In genomic region chr11:85832231-85832924, GRCm38 (mm10) we compare ENCODE assay signal across 9 mouse cellular contexts. TPM values are rescaled to one million over a fixed set of nuclear protein-coding genes. Genes with fewer than 3 reads are reported as not detected.
DNase-seq lines count a peak whose midpoint lies in the region; ATAC-seq and TF ChIP-seq lines count a peak whose summit lies in the region.
"Had no signal": no experiment of that assay in that cellular context is flagged by ENCODE, and none has a peak within 500 bp of the region (broad histone marks: within the 10 kb centered on the region; RNA-seq: fewer than 3 reads in every experiment).

Gene Tbx2 (plus strand): TSS chr11:85832551.

- H3K9ac ChIP-seq in hindbrain, postnatal 0 days (replicated peaks; ENCODE audit: low read length), result peak within 1 kb of the TSS; percentile 7; the same call in 1 of the 2 replicates
- no peak within 1 kb of the TSS for H3K9ac ChIP-seq in liver, embryonic 14.5 days (replicated peaks)

- H3K27ac ChIP-seq in hindbrain, postnatal 0 days, result no peak within 1 kb of the TSS
- H3K27ac ChIP-seq in liver, embryonic 14.5 days, result no peak within 1 kb of the TSS
- H3K27ac ChIP-seq in olfactory bulb, adult 2 months (ENCODE audit: insufficient read depth, low read depth, low read length), result no peak within 1 kb of the TSS

- intact Hi-C loops in gastrocnemius, postnatal 14 days (cut with DNase I; ENCODE audit: low total_unique reads), result no loop called here
- intact Hi-C loops in left cerebral cortex, postnatal 36 days (cut with DNase I), result loop anchor here (10.0 kb wide), 1 partner anchor 1978 kb away; the partner anchor contains the start of gene Hnf1b

- H3K4me3 ChIP-seq in hindbrain, postnatal 0 days (ENCODE audit: low read length), result peak within 1 kb of the TSS; percentile 32
- H3K4me3 ChIP-seq in liver, embryonic 14.5 days (ENCODE audit: insufficient read depth in 1 of 2, low read depth in 2 of 2, low read length in 2 of 2), result peak within 1 kb of the TSS; percentile 32 to 41
- peak within 1 kb of the TSS; percentile 27; the same call in 1 of the 2 replicates for H3K4me3 ChIP-seq in olfactory bulb, adult 2 months (ENCODE audit: insufficient read depth, low read depth, low read length)

- TF ChIP-seq EP300 in liver, embryonic 14.5 days (IDR thresholded peaks at IDR 0.05; ENCODE audit: low read depth), result no peak

- H3K36me3 ChIP-seq in hindbrain, postnatal 0 days (ENCODE audit: insufficient read depth, low read length), result no peaks in the 10 kb centered on the region
- H3K36me3 ChIP-seq in liver, embryonic 14.5 days (replicated peaks; ENCODE audit: control insufficient read depth, insufficient read depth, low read depth), result no peaks in the 10 kb centered on the region
- H3K36me3 ChIP-seq: G1E had no signal

- H3K4me1 ChIP-seq in hindbrain, postnatal 0 days (ENCODE audit: insufficient read depth, low read length), result no peaks in the 10 kb centered on the region
- peaks cover 0 to 4% of the 10 kb centered on the region in 2 experiments; a peak in 1 of 4 replicates for H3K4me1 ChIP-seq in liver, embryonic 14.5 days (replicated peaks; ENCODE audit: control insufficient read depth in 2 of 2, insufficient read depth in 2 of 2, low read length in 1 of 2)
- 0 out of 2 replicates have a peak, but pooled peaks cover 9% of the 10 kb centered on the region for H3K4me1 ChIP-seq in olfactory bulb, adult 2 months (ENCODE audit: control insufficient read depth, insufficient read depth, low read length)

- H3K9me3 ChIP-seq in hindbrain, postnatal 0 days (ENCODE audit: low read length), result no peaks in the 10 kb centered on the region
- H3K9me3 ChIP-seq in liver, embryonic 14.5 days (ENCODE audit: control insufficient read depth, low read length), result no peaks in the 10 kb centered on the region

- 2% methylated on average over 46 of the region's 52 CpGs for WGBS in hindbrain, postnatal 0 days
- WGBS in liver, embryonic 14.5 days (ENCODE audit: insufficient replicate concordance), result under 1% methylated on average over 41 of the region's 52 CpGs
- WGBS in olfactory bulb, adult 2 months, result 2% methylated on average over 52 of the region's 52 CpGs

- peak; percentile 84 to 92 for DNase-seq in urinary bladder, adult 18-20 months (ENCODE audit: low spot score in 2 of 2)
- no peak for DNase-seq in urinary bladder, postnatal 10 days (ENCODE audit: low spot score)
- DNase-seq in gastrocnemius, postnatal 14 days, result peak; percentile 81
- DNase-seq in hindbrain, postnatal 0 days (ENCODE audit: low spot score), result no peak
- no peak for DNase-seq in liver, embryonic 14.5 days (ENCODE audit: low read depth in 3 of 3, low spot score in 3 of 3)
- DNase-seq in left cerebral cortex, postnatal 36 days (ENCODE audit: low spot score in 2 of 2), result no peak
- no peak for DNase-seq in cerebellum, adult 9-10 months

- ATAC-seq in hindbrain, postnatal 0 days, result peak; percentile 28; the same call in 1 of the 2 replicates
- ATAC-seq in liver, embryonic 14.5 days (ENCODE audit: insufficient read depth), result peak; percentile 47

- TF ChIP-seq CTCF in hindbrain, postnatal 0 days (IDR thresholded peaks at IDR 0.05; ENCODE audit: low read depth), result no peak
- no peak for TF ChIP-seq CTCF in liver, embryonic 14.5 days (IDR thresholded peaks at IDR 0.05; ENCODE audit: low read depth)
- no peak for TF ChIP-seq CTCF in olfactory bulb, adult 2 months (IDR thresholded peaks at IDR 0.05; ENCODE audit: insufficient read depth, low read depth, low read length)

- H3K27me3 ChIP-seq in hindbrain, postnatal 0 days (ENCODE audit: insufficient read depth, low read length), result peaks cover 73% of the 10 kb centered on the region
- peaks cover 99% of the 10 kb centered on the region for H3K27me3 ChIP-seq in liver, embryonic 14.5 days (ENCODE audit: control insufficient read depth, insufficient read depth, low read length)

- H3K4me2 ChIP-seq in hindbrain, postnatal 0 days (ENCODE audit: low read depth, low read length), result peak within 1 kb of the TSS; percentile 52
- peak within 1 kb of the TSS; percentile 53 for H3K4me2 ChIP-seq in liver, embryonic 14.5 days (ENCODE audit: low read depth)

- TF ChIP-seq POLR2A in olfactory bulb, adult 2 months (IDR thresholded peaks at IDR 0.05; ENCODE audit: insufficient read depth, low read depth, low read length), result no peak

RNA-seq across cellular contexts. Expression of gene Tbx2, which starts in this region (rescaled TPM):
- total RNA-seq in gastrocnemius, postnatal 14 days (2021), result 10 to 100 TPM in 1 of 2 experiments, 1 to 10 TPM in 1; 9.7 to 10.1 TPM
- total RNA-seq in hindbrain, postnatal 0 days (2014; rRNA removed), result 3.6 and 7.9 TPM in 2 replicates
- polyA plus RNA-seq in hindbrain, postnatal 0 days (2015; fragmentation: Nextera tagmentation; extraction: Ambion mirVana), result 0.70 and 0.86 TPM in 2 replicates
- 0.97 and 1.3 TPM in 2 replicates for polyA plus RNA-seq in liver, embryonic 14.5 days (2012; rRNA removed)
- 0.15 and 0.29 TPM in 2 replicates for polyA plus RNA-seq in liver, embryonic 14.5 days (2014; fragmentation: Nextera tagmentation; extraction: Ambion mirVana)
- not detected in 2 replicates for polyA plus RNA-seq in olfactory bulb, adult 2 months (2012; ENCODE audit: insufficient read depth, insufficient read length, low replicate concordance, missing spikeins)
- 1 to 10 TPM; 1.9 to 2.2 TPM for total RNA-seq in left cerebral cortex, postnatal 36 days (2021)

Comparison
In these comparisons a context has a peak if more than half of its experiments do, and no peak if none do; other contexts are left out.
1. DNase-seq: peak in urinary bladder, adult 18-20 months (2 of 2) and gastrocnemius, postnatal 14 days (single experiment); none in urinary bladder, postnatal 10 days (single experiment), hindbrain, postnatal 0 days (single experiment), liver, embryonic 14.5 days (0 of 3), left cerebral cortex, postnatal 36 days (0 of 2) and cerebellum, adult 9-10 months (single experiment).
2. Peak in every context shown above with its lines, with median percentiles within 50 percentile points of each other: H3K4me3 ChIP-seq.